Mouse (Mus musculus) cortical plate, adult 2 months (tissue): ENCODE data around the gene Acrbp.

Experiments
- CTCF ChIP-seq: fragments of 200-500 bp; IDR thresholded peaks from 2 replicates; pipeline ENCODE4 v1.5.1; 2011; ENCODE audit warnings: mild to moderate bottlenecking, control low read depth, low read length; ENCODE audit not compliant: insufficient read depth; ENCODE audit errors: extremely low read depth
- POLR2A ChIP-seq: fragments of 200-500 bp; IDR thresholded peaks from 2 replicates; pipeline ENCODE4 v1.6.1; 2011; ENCODE audit warnings: mild to moderate bottlenecking, low read length, control low read depth; ENCODE audit not compliant: insufficient read depth; ENCODE audit errors: extremely low read depth

GRCm38 (mm10) chr6:125095391-125096278 lies 46.1 kb downstream of the Acrbp start, which contains the start of gene Chd4:
- TF ChIP-seq POLR2A: peak; percentile 86
- no peak for TF ChIP-seq CTCF
